ENCODE assay signal across 9 mouse cellular contexts in genomic region chr1:112388807-112389206, GRCm38 (mm10).
DNase-seq lines count a peak whose midpoint lies in the region; ATAC-seq lines count a peak whose summit lies in the region.
"Had no signal": no experiment of that assay in that cellular context is flagged by ENCODE, and none has a peak within 500 bp of the region (broad histone marks: within the 10 kb centered on the region; RNA-seq: fewer than 3 reads in every experiment).

No protein-coding gene starts in this region.

- H3K27ac ChIP-seq in forebrain, embryonic 12.5 days = no peak overlapping the region
- H3K27ac ChIP-seq: macrophage had no signal

- no peaks in the 10 kb centered on the region for H3K4me1 ChIP-seq in forebrain, embryonic 12.5 days

- no peaks in the 10 kb centered on the region for H3K27me3 ChIP-seq in forebrain, embryonic 12.5 days

- ATAC-seq in forebrain, embryonic 12.5 days (ENCODE audit: low FRiP score) = 0 out of 2 replicates have a peak, but pooled peaks have one; percentile 41
- ATAC-seq in megakaryocyte-erythroid progenitor cell, adult 5-6 weeks (replicated peaks; ENCODE audit: low FRiP score, low TSS enrichment, poor library complexity, severe bottlenecking) = peak; percentile 73

- 37% methylated on average over 3 of the region's 3 CpGs for WGBS in forebrain, embryonic 12.5 days

- no peak overlapping the region for H3K4me3 ChIP-seq in forebrain, embryonic 12.5 days (replicated peaks)

- DNase-seq in thymus, postnatal 0 days (ENCODE audit: low spot score) = peak; percentile 6
- DNase-seq in thymus, postnatal 10 days (ENCODE audit: low spot score in 2 of 2) = no peak
- DNase-seq in brain, adult 2 months (ENCODE audit: low read depth, low spot score) = peak; percentile 67
- DNase-seq in layer of hippocampus, adult 11-12 months (ENCODE audit: low spot score) = peak; percentile 71
- DNase-seq in spleen, postnatal 36 days (ENCODE audit: low spot score in 2 of 2) = no peak
- DNase-seq in yolk sac, embryonic 10.5 days (ENCODE audit: low spot score) = no peak

- no peak overlapping the region for H3K4me2 ChIP-seq in forebrain, embryonic 12.5 days

- H3K36me3 ChIP-seq in forebrain, embryonic 12.5 days (replicated peaks) = no peaks in the 10 kb centered on the region

- no peaks in the 10 kb centered on the region for H3K9me3 ChIP-seq in forebrain, embryonic 12.5 days

- H3K9ac ChIP-seq in forebrain, embryonic 12.5 days = no peak overlapping the region

Comparison
In these comparisons a context has a peak if more than half of its experiments do, and no peak if none do; other contexts are left out.
1. DNase-seq: peak in thymus, postnatal 0 days (single experiment), brain, adult 2 months (single experiment) and layer of hippocampus, adult 11-12 months (single experiment); none in thymus, postnatal 10 days (0 of 2), spleen, postnatal 36 days (0 of 2) and yolk sac, embryonic 10.5 days (single experiment).